Mouse (Mus musculus) heart, embryonic 14.5 days (tissue): ENCODE data around the gene Gbp5. TPM values are rescaled to one million over a fixed set of nuclear protein-coding genes. Genes with fewer than 3 reads are reported as not detected.

Experiments
- ATAC-seq: fragments of 200-750 bp; cut with Nextera tagmentation; 2 replicates; pipeline ENCODE4 v1.8.0; 2017; ENCODE audit warnings: low read depth, moderate TSS enrichment; ENCODE audit not compliant: insufficient number of reproducible peaks, insufficient read depth, low FRiP score
- H3K27ac ChIP-seq, 2 experiments: fragments of 200-500 bp in 1 of 2; fragments of 300-500 bp in 1 of 2; sonication (generic) in 1 of 2; replicated peaks in 1 of 2; 2 replicates each; pipeline ENCODE4 v1.5.1; 2012 to 2014; ENCODE audit warnings: low read depth in 2 of 2, low read length in 2 of 2, control low read depth in 1 of 2, mild to moderate bottlenecking in 1 of 2, mixed read lengths in 1 of 2; ENCODE audit not compliant: control insufficient read depth in 1 of 2, insufficient read depth in 1 of 2
- H3K27me3 ChIP-seq: fragments of 300-500 bp; sonication (generic); 2 replicates; pipeline ENCODE4 v1.6.1; 2014; ENCODE audit warnings: mild to moderate bottlenecking, low read length, control low read depth; ENCODE audit not compliant: control insufficient read depth, insufficient read depth
- H3K36me3 ChIP-seq: fragments of 300-500 bp; sonication (generic); 2 replicates; pipeline ENCODE4 v1.6.1; 2014; ENCODE audit warnings: mild to moderate bottlenecking, control low read depth, low read length, mixed read lengths; ENCODE audit not compliant: control insufficient read depth, insufficient read depth
- H3K4me1 ChIP-seq, 2 experiments: fragments of 200-500 bp in 1 of 2; fragments of 300-500 bp in 1 of 2; sonication (generic) in 1 of 2; 2 replicates each; pipeline ENCODE4 v1.6.1; 2012 to 2014; ENCODE audit warnings: low read length in 2 of 2, control low read depth in 1 of 2, mixed read lengths in 1 of 2; ENCODE audit not compliant: control insufficient read depth in 2 of 2, insufficient read depth in 2 of 2
- H3K4me2 ChIP-seq: fragments of 300-500 bp; sonication (generic); 2 replicates; pipeline ENCODE4 v1.6.1; 2014; ENCODE audit warnings: mild to moderate bottlenecking, low read length
- H3K4me3 ChIP-seq, 2 experiments: fragments of 200-500 bp in 1 of 2; fragments of 300-500 bp in 1 of 2; sonication (generic) in 1 of 2; 2 replicates each; pipeline ENCODE4 v1.5.1; 2012 to 2014; ENCODE audit warnings: low read length in 2 of 2, mild to moderate bottlenecking in 2 of 2, control low read depth in 1 of 2, low read depth in 1 of 2, moderate library complexity in 1 of 2; ENCODE audit not compliant: control insufficient read depth in 1 of 2, insufficient read depth in 1 of 2
- H3K9ac ChIP-seq: fragments of 300-500 bp; sonication (generic); 2 replicates; pipeline ENCODE4 v1.6.1; 2014; ENCODE audit warnings: mild to moderate bottlenecking, low read length
- H3K9me3 ChIP-seq: fragments of 300-500 bp; sonication (generic); 2 replicates; pipeline ENCODE4 v1.6.1; 2016; ENCODE audit warnings: low read length, control low read depth; ENCODE audit not compliant: control insufficient read depth
- WGBS: fragments of 180-500 bp; shearing (Covaris S2); extraction: QIAGEN DNeasy Blood & Tissue Kit; methylation state at CpG from one replicate; pipeline ENCODE4 v1.1.7; 2014; 5-methylcytosine and 5-hydroxymethylcytosine counted together
- polyA plus RNA-seq: library from polyadenylated mRNA; unstranded; fragments of >200 nt; fragmentation: Nextera tagmentation; extraction: Ambion mirVana; gene quantifications from 2 replicates; pipeline ENCODE4 v1.2.1, GENCODE M21; 2014

Gbp5 gene
- polyA plus RNA-seq = 0.11 and 0.34 TPM in 2 replicates

DNA sequence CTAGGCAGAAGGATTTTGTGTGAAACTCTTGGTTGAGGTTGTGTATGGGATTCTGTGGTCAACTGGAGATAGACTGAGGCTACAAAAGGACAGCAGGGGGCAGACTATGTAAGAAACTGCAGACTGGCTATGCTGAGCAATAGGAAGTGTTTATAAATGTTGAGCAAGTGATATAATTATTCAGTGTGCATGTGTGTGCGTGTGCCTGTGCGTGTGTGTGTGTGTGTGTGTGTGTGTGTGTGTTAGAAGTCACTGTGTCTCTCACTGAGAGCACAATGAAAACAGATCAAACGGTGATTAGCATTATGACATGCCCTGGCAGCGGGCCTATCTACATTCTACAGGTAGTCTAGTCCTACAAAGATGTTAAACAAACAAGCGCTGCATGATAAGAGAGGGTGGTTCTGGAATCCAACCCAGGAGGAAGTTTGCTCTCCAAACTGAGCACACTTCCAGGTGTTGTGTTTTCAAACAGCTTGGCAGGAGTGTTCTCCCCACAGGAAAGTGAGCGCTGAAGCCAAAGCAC lies at the start of gene Gbp5:
Gene Gbp5 (plus strand): TSS at position 443 of the 526 bp plus-strand sequence.
- Histone ChIP-seq H3K4me3 (no peak within 1 kb of the TSS), H3K36me3 (no peaks in the 10 kb centered on the region), H3K27ac (no peak within 1 kb of the TSS), H3K27me3 (no peaks in the 10 kb centered on the region), H3K4me1 (no peaks in the 10 kb centered on the region), H3K9me3 (no peaks in the 10 kb centered on the region), H3K4me2 (no peak within 1 kb of the TSS), H3K9ac (no peak within 1 kb of the TSS)
- WGBS = 47% methylated on average over 6 of the region's 6 CpGs
- peak; percentile 52 for ATAC-seq

DNA sequence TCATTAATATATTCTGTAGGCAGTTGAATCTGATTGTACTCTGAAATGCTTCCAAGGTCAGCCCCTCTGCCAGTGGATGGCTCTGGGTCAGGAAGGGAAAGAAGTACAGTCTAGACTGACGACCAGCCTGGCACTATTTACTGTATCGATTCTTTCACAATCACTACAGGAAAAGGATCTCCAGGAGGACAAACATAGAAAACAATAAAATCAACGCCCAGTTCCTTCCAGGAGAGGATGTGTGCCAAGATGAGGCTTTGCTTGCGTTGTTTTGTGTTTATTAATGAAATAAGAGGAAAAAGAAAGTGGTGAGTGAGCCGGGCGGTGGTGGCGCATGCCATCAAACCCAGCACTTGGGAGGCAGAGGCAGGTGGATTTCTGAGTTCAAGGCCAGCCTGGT lies 39.6 kb upstream of the Gbp5 start:
- H3K9ac ChIP-seq = no peak overlapping the region
- peaks cover 3 to 16% of the 10 kb centered on the region in 2 experiments for H3K4me1 ChIP-seq
- 65% methylated on average over 7 of the region's 7 CpGs for WGBS
- no peak overlapping the region for H3K4me3 ChIP-seq
- no peak overlapping the region for H3K4me2 ChIP-seq
- ATAC-seq = no peak
- H3K36me3 ChIP-seq = no peaks in the 10 kb centered on the region
- H3K27me3 ChIP-seq = no peaks in the 10 kb centered on the region
- H3K9me3 ChIP-seq = no peaks in the 10 kb centered on the region
- H3K27ac ChIP-seq = no peak overlapping the region

DNA sequence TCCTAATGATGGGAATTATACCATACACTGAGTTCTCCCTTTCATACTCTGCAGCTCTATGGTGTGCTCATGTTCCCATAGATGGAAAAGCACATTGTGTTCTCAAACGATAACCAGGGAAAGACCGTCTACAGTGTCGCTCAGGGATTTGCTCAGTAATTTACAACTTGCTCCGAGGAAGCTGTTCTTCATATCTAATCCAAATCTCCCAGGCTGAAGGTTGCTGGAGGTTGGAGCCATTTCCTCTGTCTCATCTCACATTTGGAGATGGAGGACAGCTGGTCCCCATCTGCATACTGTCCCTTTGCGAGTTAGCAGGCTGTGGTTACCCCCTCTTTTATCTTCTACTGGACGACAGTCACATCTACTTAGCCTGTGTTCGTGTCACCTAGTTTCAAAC lies 34.5 kb upstream of the Gbp5 start:
- no peak for ATAC-seq

DNA sequence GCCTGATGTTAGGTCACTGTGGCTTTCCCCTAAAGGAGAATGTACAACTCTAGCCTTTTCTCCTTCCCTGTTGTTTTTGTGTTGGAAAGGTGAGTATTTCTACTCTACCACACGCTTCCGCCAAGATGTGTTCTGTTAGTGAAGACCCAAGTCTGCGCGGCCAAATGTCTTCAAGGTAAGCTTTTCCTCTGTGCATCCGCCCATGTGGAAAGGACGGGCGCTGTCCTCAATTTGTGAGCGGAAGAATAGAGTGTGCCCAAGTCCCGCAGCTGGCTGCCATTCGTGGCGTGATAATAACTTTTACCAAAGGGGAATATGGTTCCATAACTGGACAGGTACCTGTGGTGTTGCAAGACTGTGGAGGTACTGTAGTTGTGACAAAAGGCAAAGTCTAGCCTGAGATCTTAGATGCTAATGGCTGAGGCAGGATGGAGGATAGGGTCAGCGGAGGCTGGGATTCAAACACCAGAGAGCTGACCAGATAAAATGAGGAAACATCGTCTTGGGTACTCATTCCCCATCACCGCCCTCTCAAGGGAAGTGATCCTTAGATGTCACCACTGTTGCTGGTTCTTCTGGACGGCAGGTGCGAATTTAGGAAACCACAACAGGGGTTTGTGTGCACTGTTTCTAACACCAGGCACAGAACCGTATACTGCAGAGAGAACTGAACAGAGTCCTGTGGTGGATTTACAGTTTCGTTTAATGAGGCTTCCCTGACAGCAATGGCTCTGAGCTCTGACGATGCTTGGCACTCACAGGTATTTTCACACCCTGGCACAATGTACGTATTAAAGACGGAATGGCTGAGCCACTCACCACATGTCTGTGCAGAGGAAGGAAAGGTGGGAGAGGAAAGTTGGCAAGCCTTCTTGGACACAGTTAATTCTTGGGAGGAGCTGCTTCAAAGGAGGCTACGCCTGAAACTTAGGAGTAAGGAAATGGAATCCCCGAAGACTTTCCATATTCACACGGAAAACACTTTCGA lies 30.7 kb upstream of the Gbp5 start:
- Histone ChIP-seq H3K9me3 (no peaks in the 10 kb centered on the region), H3K27ac (no peak overlapping the region)
- no peak for ATAC-seq

More for the DNA sequence above, 34.5 kb upstream of the Gbp5 start:
- 62% methylated on average over 7 of the region's 7 CpGs for WGBS
- no peaks in the 10 kb centered on the region; the same call in 1 of the 2 replicates for H3K27me3 ChIP-seq
- H3K4me2 ChIP-seq = no peak overlapping the region
- H3K27ac ChIP-seq = no peak overlapping the region
- no peak overlapping the region for H3K4me3 ChIP-seq
- H3K4me1 ChIP-seq = peaks cover 0 to 4% of the 10 kb centered on the region in 2 experiments; a peak in 2 of 4 replicates
- H3K36me3 ChIP-seq = no peaks in the 10 kb centered on the region
- no peaks in the 10 kb centered on the region for H3K9me3 ChIP-seq
- no peak overlapping the region for H3K9ac ChIP-seq

DNA sequence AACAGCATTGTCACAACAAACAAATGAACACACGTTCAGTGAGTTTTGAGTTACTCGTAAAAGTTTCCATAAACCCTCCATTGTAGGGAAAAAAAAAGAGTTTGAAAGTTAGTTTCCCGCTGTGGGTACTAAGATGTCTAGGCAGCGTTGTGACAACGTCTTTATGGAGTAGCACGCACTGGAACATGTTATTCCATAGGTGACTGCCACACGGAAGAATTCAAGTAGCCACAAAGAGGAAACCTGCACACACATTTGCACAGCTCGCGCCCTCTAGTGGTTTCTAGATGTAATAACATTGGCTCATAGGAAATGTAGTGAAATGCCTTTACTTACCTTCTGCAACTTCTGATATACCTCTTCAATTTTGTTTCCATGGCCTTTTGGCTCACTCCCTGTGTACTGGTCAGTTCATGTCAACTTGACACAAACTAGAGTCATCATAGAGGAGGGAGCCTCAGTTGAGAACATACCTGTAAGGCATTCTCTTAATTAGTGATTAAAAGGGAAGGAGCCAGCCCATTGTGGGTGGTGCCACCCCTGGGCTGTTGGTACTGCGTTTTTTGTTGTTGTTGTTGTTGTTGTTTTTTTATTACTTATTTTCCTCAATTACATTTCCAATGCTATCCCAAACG lies 19.3 kb upstream of the Gbp5 start:
- Histone ChIP-seq H3K27ac (no peak overlapping the region), H3K36me3 (no peaks in the 10 kb centered on the region), H3K9ac (no peak overlapping the region), H3K9me3 (no peaks in the 10 kb centered on the region), H3K4me2 (peak overlapping the region; percentile 67), H3K4me1 (peaks cover 0 to 5% of the 10 kb centered on the region in 2 experiments; a peak in 1 of 4 replicates), H3K27me3 (no peaks in the 10 kb centered on the region), H3K4me3 (peak overlapping the region in 1 of 2 experiments; percentile 26; a peak in 3 of 4 replicates)
- ATAC-seq = no peak
- 17% methylated on average over 11 of the region's 11 CpGs for WGBS

More for the DNA sequence above, 30.7 kb upstream of the Gbp5 start:
- Histone ChIP-seq H3K36me3 (no peaks in the 10 kb centered on the region), H3K4me1 (peaks cover 0 to 4% of the 10 kb centered on the region in 2 experiments; a peak in 2 of 4 replicates), H3K4me2 (no peak overlapping the region), H3K4me3 (no peak overlapping the region), H3K9ac (no peak overlapping the region), H3K27me3 (no peaks in the 10 kb centered on the region; the same call in 1 of the 2 replicates)
- WGBS = 84% methylated on average over 25 of the region's 25 CpGs

DNA sequence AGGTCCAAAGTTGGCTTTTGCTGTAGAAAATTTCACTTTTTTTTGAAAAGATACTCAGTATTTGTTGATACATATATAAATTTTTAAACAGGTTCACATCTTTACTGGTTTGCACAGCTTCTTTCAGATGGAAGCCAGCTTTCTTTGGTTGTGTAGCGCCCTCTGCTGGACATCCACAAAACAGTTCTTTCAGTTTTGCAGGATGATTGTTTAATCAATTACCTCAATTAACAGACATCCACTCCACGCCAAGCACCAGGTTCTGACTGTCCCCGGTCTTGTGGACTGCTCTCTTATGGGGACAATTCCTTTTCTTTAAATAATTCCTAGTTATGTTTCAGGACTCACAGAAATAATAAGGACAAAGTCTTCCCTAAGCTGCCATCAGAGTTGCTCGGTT lies 17.9 kb upstream of the Gbp5 start:
- Histone ChIP-seq H3K27me3 (no peaks in the 10 kb centered on the region), H3K4me3 (no peak overlapping the region), H3K4me2 (0 out of 2 replicates have a peak overlapping the region, but pooled peaks have one; percentile 25), H3K9ac (no peak overlapping the region), H3K36me3 (no peaks in the 10 kb centered on the region), H3K27ac (no peak overlapping the region), H3K4me1 (peaks cover 0 to 5% of the 10 kb centered on the region in 2 experiments; a peak in 1 of 4 replicates), H3K9me3 (no peaks in the 10 kb centered on the region)
- ATAC-seq = no peak
- 15% methylated on average over 4 of the region's 4 CpGs for WGBS

DNA sequence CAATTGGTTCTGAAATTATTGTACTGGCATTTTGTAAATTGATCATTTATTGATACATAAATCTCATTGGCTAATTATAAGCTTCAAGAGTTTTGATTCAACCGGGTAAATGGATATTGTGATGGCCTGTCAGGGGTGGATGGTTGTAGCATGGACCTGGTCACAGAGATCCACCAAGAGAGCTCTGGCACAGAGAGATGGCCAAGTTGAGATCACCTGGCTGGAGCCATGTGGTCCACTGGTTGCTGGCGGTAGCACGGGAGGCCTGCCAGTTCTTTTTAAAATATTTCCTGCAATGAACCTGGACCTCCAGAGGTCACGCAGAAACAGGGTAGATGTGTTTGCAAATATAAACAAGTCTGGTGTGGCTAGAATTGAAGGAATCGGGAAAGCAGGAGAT lies 15.9 kb upstream of the Gbp5 start:
- H3K4me2 ChIP-seq = no peak overlapping the region
- H3K9me3 ChIP-seq = no peaks in the 10 kb centered on the region
- no peak overlapping the region for H3K9ac ChIP-seq
- H3K27ac ChIP-seq = no peak overlapping the region
- peaks cover 0 to 5% of the 10 kb centered on the region in 2 experiments; a peak in 1 of 4 replicates for H3K4me1 ChIP-seq
- H3K27me3 ChIP-seq = no peaks in the 10 kb centered on the region
- ATAC-seq = no peak
- no peaks in the 10 kb centered on the region for H3K36me3 ChIP-seq
- H3K4me3 ChIP-seq = no peak overlapping the region
- WGBS = 68% methylated on average over 5 of the region's 5 CpGs
